Mouse (Mus musculus): ENCODE results near the gene Slc24a3. TPM values are rescaled to one million over a fixed set of nuclear protein-coding genes. Genes with fewer than 3 reads are reported as not detected.

Slc24a3 gene
- polyA plus RNA-seq, 1 experiment from 2014 or later = 7.9 TPM

GRCm38 (mm10) chr2:145675756-145676543, 508.4 kb downstream of the Slc24a3 start:
- H3K36me3 ChIP-seq = no peaks in the 10 kb centered on the region
- H3K27me3 ChIP-seq (replicated peaks) = no peaks in the 10 kb centered on the region
- H3K9ac ChIP-seq = peak overlapping the region; percentile 56
- peak; percentile 57 for ATAC-seq (ENCODE audit: low FRiP score, low read depth)
- peak overlapping the region; percentile 84 for H3K4me2 ChIP-seq (replicated peaks)
- no peak overlapping the region for H3K27ac ChIP-seq
- no peaks in the 10 kb centered on the region for H3K9me3 ChIP-seq
- WGBS = 7% methylated on average over 27 of the region's 27 CpGs
- peak overlapping the region; percentile 66 for H3K4me3 ChIP-seq
- peaks cover 19% of the 10 kb centered on the region for H3K4me1 ChIP-seq

DNA sequence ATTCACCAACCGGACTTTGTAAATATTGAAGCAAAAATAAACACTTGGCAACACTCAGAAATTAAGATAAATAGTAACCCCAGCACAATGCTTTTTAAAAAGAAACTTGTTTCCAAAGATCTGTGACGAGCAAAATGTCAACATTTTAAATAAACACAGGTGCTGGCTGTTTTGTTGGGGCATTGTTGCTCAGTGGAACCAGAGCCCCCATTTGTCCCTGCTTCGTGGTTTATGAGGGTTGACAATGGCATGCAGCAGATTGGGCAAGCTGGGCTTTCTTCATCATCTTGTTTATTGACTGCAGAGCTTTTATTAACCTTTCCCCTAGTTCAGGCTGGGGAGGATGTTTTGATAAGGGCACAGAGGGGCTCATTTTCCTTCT, 509.0 kb downstream of the Slc24a3 start:
- 35% methylated on average over 3 of the region's 3 CpGs for WGBS
- Histone ChIP-seq H3K36me3 (no peaks in the 10 kb centered on the region), H3K4me1 (peaks cover 19% of the 10 kb centered on the region), H3K9ac (no peak overlapping the region), H3K9me3 (no peaks in the 10 kb centered on the region), H3K27ac (no peak overlapping the region), H3K4me2 (replicated peaks) (peak overlapping the region; percentile 84), H3K4me3 (no peak overlapping the region), H3K27me3 (replicated peaks) (no peaks in the 10 kb centered on the region)
- no peak for ATAC-seq (ENCODE audit: low FRiP score, low read depth)

- Histone ChIP-seq H3K36me3 (no peaks in the 10 kb centered on the region), H3K4me3 (no peak overlapping the region), H3K4me2 (replicated peaks) (0 out of 2 replicates have a peak overlapping the region, but pooled peaks have one; percentile 84), H3K9me3 (no peaks in the 10 kb centered on the region), H3K4me1 (peaks cover 19% of the 10 kb centered on the region), H3K27me3 (replicated peaks) (no peaks in the 10 kb centered on the region), H3K27ac (no peak overlapping the region), H3K9ac (no peak overlapping the region)
- WGBS = 67% methylated on average over 2 of the region's 2 CpGs
- no peak for ATAC-seq (ENCODE audit: low FRiP score, low read depth)
Measured at GRCm38 (mm10) chr2:145676936-145677335, 509.4 kb downstream of the Slc24a3 start.

- WGBS = 81% methylated on average over 2 of the region's 2 CpGs
Measured at GRCm38 (mm10) chr2:145680141-145680540, 512.6 kb downstream of the Slc24a3 start.

GRCm38 (mm10) chr2:145680762-145681161, 513.2 kb downstream of the Slc24a3 start:
- no peaks in the 10 kb centered on the region for H3K36me3 ChIP-seq
- H3K27me3 ChIP-seq (replicated peaks) = no peaks in the 10 kb centered on the region
- WGBS = 86% methylated on average over 9 of the region's 9 CpGs
- H3K4me1 ChIP-seq = peaks cover 6% of the 10 kb centered on the region; the same call in 1 of the 2 replicates
- H3K27ac ChIP-seq = no peak overlapping the region
- no peak overlapping the region for H3K4me3 ChIP-seq
- H3K9ac ChIP-seq = no peak overlapping the region
- no peak for ATAC-seq (ENCODE audit: low FRiP score, low read depth)
- no peak overlapping the region for H3K4me2 ChIP-seq (replicated peaks)
- no peaks in the 10 kb centered on the region for H3K9me3 ChIP-seq

More at GRCm38 (mm10) chr2:145680141-145680540, 512.6 kb downstream of the Slc24a3 start:
- no peaks in the 10 kb centered on the region for H3K27me3 ChIP-seq (replicated peaks)
- H3K9me3 ChIP-seq = no peaks in the 10 kb centered on the region
- no peak overlapping the region for H3K9ac ChIP-seq
- H3K27ac ChIP-seq = no peak overlapping the region
- peaks cover 7% of the 10 kb centered on the region; the same call in 1 of the 2 replicates for H3K4me1 ChIP-seq
- H3K4me3 ChIP-seq = no peak overlapping the region
- H3K36me3 ChIP-seq = no peaks in the 10 kb centered on the region
- H3K4me2 ChIP-seq (replicated peaks) = no peak overlapping the region
- no peak for ATAC-seq (ENCODE audit: low FRiP score, low read depth)

DNA sequence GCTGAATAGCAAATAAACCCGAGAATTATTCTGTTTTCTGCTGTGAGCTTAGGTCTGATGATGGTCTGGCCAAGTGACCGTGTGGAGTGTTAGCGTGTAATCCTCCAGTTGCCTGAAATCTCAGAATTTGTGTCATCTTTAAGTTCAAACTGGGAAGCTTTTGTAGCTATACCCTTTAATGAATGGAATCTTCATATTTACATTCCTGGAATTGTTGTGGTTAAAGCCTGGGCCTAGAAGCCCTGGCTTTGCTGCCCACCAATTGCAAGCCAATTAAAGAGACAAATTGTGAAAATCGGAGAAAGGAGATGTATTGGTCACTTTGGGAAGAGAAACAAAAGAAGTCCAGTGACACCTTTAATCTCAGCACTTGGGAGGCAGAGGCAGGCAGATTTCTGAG, 514.1 kb downstream of the Slc24a3 start:
- no peak for ATAC-seq (ENCODE audit: low FRiP score, low read depth)
- no peaks in the 10 kb centered on the region for H3K36me3 ChIP-seq
- WGBS = 85% methylated on average over 4 of the region's 4 CpGs

DNA sequence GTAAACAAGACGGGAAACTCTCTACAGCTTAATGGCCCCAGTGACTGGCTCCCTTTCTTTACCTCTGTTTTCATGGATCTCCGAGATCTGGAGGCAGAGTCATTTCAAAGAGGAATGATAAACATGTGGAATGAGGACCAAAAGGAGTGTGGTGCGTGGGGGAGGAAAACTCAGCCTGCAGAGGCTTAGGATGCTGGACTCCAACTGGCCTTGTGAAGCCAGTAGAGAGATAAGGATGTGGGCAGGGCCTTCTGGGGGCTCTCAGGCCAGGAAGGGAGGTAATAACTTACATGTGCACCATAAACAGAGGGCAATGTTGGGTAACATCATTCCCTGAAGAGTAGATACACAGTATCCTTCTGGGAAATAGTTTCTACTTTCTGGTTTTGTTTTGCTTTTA, 515.4 kb downstream of the Slc24a3 start:
- ATAC-seq (ENCODE audit: low FRiP score, low read depth) = no peak
- no peaks in the 10 kb centered on the region for H3K9me3 ChIP-seq
- WGBS = 65% methylated on average over 3 of the region's 3 CpGs

More for the DNA sequence above, 514.1 kb downstream of the Slc24a3 start:
- Histone ChIP-seq H3K27ac (no peak overlapping the region), H3K4me2 (replicated peaks) (no peak overlapping the region), H3K4me1 (no peaks in the 10 kb centered on the region), H3K27me3 (replicated peaks) (no peaks in the 10 kb centered on the region), H3K9me3 (no peaks in the 10 kb centered on the region), H3K9ac (no peak overlapping the region), H3K4me3 (no peak overlapping the region)

DNA sequence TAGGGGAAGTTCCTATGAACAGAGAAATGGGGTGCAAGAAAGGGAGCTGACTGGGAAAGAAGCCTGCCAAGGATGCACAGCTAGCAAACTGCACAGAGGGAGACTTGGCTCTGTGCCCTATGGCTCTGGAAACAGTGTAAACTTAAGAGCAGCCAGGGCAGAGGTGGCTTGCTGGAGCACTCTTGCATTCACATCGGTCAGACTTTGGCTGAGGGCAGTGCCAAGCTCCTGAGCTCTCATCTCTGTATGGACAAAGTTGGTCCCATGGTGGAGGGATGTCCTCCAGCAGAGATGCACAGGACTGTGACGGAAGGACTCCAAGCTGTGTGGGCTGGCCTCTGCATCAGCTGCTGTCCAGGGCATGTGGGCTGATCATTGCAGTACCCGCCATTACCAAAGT, 516.0 kb downstream of the Slc24a3 start:
- WGBS = 81% methylated on average over 3 of the region's 3 CpGs
- Histone ChIP-seq H3K4me3 (no peak overlapping the region), H3K36me3 (no peaks in the 10 kb centered on the region), H3K27ac (no peak overlapping the region), H3K9me3 (no peaks in the 10 kb centered on the region), H3K9ac (no peak overlapping the region), H3K27me3 (replicated peaks) (no peaks in the 10 kb centered on the region), H3K4me2 (replicated peaks) (no peak overlapping the region), H3K4me1 (no peaks in the 10 kb centered on the region)
- no peak for ATAC-seq (ENCODE audit: low FRiP score, low read depth)

More for the DNA sequence above, 515.4 kb downstream of the Slc24a3 start:
- Histone ChIP-seq H3K27me3 (replicated peaks) (no peaks in the 10 kb centered on the region), H3K4me3 (no peak overlapping the region), H3K27ac (no peak overlapping the region), H3K4me2 (replicated peaks) (no peak overlapping the region), H3K36me3 (no peaks in the 10 kb centered on the region), H3K9ac (no peak overlapping the region), H3K4me1 (no peaks in the 10 kb centered on the region)

DNA sequence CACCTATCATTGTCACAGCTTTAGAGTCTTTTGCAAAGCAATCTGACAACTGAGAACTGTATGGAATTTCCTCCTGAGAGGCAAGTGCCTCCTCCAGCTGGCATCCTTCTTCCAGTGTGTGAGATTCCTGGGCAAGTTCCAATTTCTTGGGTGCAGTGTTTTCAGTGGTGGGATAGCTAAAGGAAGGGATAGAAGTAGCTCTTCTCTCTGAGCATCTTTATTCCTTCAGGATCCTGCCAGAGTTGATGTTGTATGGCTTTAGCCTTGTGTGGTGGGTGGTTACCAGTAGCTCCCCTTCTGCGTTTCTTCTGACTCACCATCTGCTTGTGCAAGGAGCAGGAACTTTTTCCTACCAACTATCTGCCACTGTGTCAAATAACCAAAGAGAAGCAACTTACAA, 516.6 kb downstream of the Slc24a3 start:
- H3K4me3 ChIP-seq = no peak overlapping the region
- no peak for ATAC-seq (ENCODE audit: low FRiP score, low read depth)
- H3K27ac ChIP-seq = no peak overlapping the region
- no peaks in the 10 kb centered on the region for H3K27me3 ChIP-seq (replicated peaks)
- H3K36me3 ChIP-seq = no peaks in the 10 kb centered on the region
- H3K9me3 ChIP-seq = no peaks in the 10 kb centered on the region
- H3K4me2 ChIP-seq (replicated peaks) = no peak overlapping the region
- 100% methylated on average over 1 of the region's 1 CpGs for WGBS
- no peak overlapping the region for H3K9ac ChIP-seq
- H3K4me1 ChIP-seq = no peaks in the 10 kb centered on the region

GRCm38 (mm10) chr2:145684891-145685290, 517.3 kb downstream of the Slc24a3 start:
- no peak for ATAC-seq (ENCODE audit: low FRiP score, low read depth)
- Histone ChIP-seq H3K4me3 (no peak overlapping the region), H3K9ac (no peak overlapping the region), H3K27ac (no peak overlapping the region), H3K9me3 (no peaks in the 10 kb centered on the region), H3K4me2 (replicated peaks) (no peak overlapping the region), H3K4me1 (no peaks in the 10 kb centered on the region), H3K36me3 (no peaks in the 10 kb centered on the region), H3K27me3 (replicated peaks) (no peaks in the 10 kb centered on the region)
- WGBS = 79% methylated on average over 8 of the region's 8 CpGs

DNA sequence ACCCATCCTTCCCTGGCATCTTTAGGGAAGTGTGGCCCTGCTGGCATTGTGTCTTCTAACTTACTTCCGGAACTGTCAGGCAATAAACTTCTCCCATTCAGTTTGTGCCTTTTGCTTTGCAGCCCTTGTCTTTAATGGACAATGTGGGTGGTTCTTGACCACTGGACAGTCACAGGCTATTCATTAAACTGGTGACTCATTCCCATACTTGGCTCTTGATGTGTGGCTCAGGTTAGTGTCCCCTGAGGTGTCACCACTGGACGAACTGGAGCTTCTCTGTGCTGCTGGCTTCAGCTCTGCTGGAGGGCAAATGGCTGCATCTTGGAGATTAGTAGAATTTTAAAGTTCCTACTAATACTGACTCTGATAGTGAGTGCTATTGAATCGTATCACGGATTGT, 518.5 kb downstream of the Slc24a3 start:
- ATAC-seq (ENCODE audit: low FRiP score, low read depth) = no peak
- no peaks in the 10 kb centered on the region for H3K36me3 ChIP-seq
- H3K27ac ChIP-seq = no peak overlapping the region
- WGBS = 83% methylated on average over 4 of the region's 4 CpGs
- H3K9me3 ChIP-seq = no peaks in the 10 kb centered on the region
- H3K9ac ChIP-seq = no peak overlapping the region
- H3K4me3 ChIP-seq = no peak overlapping the region
- no peak overlapping the region for H3K4me2 ChIP-seq (replicated peaks)
- no peaks in the 10 kb centered on the region for H3K27me3 ChIP-seq (replicated peaks)
- H3K4me1 ChIP-seq = no peaks in the 10 kb centered on the region

DNA sequence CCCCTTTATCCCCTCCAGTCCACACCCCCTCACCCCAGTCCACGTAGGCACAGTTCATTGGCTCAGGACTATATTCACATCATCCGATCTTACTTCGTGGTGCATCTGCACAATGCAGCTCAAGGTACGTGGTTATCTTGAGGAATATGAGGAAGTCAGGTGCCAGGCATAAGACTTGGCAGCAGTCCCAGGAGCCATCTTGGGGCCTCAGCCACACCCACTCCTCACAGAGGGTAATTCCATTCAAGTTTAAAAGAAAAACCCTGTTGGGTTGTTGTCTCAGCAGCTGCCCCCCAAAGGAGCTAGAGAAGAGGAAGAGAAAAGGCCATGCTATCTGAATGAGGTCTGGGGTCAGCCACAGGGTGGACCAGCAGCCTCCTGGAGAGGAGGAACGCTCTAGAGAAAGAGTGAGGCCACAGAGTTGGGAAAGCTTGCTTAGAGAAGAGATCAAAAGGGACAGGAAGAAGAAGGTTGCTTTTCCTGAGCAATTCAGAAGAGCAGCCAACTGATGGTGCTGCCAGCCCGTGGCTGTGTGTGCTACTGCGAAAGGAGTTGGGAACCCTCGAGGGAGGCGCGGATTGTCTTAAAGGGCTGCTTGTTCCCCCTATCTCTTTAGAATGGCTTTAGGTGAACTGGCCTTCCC, 523.9 kb downstream of the Slc24a3 start:
- Histone ChIP-seq H3K9ac (no peak overlapping the region), H3K27ac (no peak overlapping the region), H3K27me3 (replicated peaks) (no peaks in the 10 kb centered on the region), H3K4me2 (replicated peaks) (no peak overlapping the region), H3K9me3 (no peaks in the 10 kb centered on the region), H3K4me1 (peaks cover 4% of the 10 kb centered on the region; the same call in 1 of the 2 replicates), H3K36me3 (no peaks in the 10 kb centered on the region), H3K4me3 (no peak overlapping the region)
- WGBS = 90% methylated on average over 10 of the region's 10 CpGs
- ATAC-seq (ENCODE audit: low FRiP score, low read depth) = no peak
